Mouse (Mus musculus) heart, postnatal 0 days (tissue): ENCODE data around the gene Cops6. TPM values are rescaled to one million over a fixed set of nuclear protein-coding genes. Genes with fewer than 3 reads are reported as not detected.

Source experiments
- ATAC-seq: fragments of 200-750 bp; cut with Nextera tagmentation; 2 replicates; pipeline ENCODE4 v1.8.0; 2017; ENCODE audit warnings: low read depth, moderate number of reproducible peaks, moderate library complexity; ENCODE audit not compliant: insufficient read depth
- DNase-seq: peaks from one replicate; pipeline ENCODE4 v3.0.0-alpha.2; 2016; ENCODE audit warnings: low spot score
- H3K27ac ChIP-seq: fragments of 300-500 bp; sonication (generic); 2 replicates; pipeline ENCODE4 v1.5.1; 2014; ENCODE audit warnings: low read depth, mild to moderate bottlenecking
- H3K27me3 ChIP-seq: fragments of 300-500 bp; sonication (generic); 2 replicates; pipeline ENCODE4 v1.6.1; 2014; ENCODE audit warnings: low read length, mixed read lengths; ENCODE audit not compliant: control insufficient read depth, insufficient read depth
- H3K36me3 ChIP-seq: fragments of 300-500 bp; sonication (generic); replicated peaks from 2 replicates; pipeline ENCODE4 v1.6.1; 2014; ENCODE audit warnings: low read length, mixed read lengths; ENCODE audit not compliant: control insufficient read depth, insufficient read depth
- H3K4me1 ChIP-seq: fragments of 300-500 bp; sonication (generic); 2 replicates; pipeline ENCODE4 v1.6.1; 2014; ENCODE audit warnings: antibody characterized with exemption; ENCODE audit not compliant: control insufficient read depth, insufficient read depth
- H3K4me2 ChIP-seq: fragments of 300-500 bp; sonication (generic); 2 replicates; pipeline ENCODE4 v1.6.1; 2014; ENCODE audit warnings: low read depth, mild to moderate bottlenecking, low read length, moderate library complexity
- H3K4me3 ChIP-seq: fragments of 300-500 bp; sonication (generic); 2 replicates; pipeline ENCODE4 v1.5.1; 2014; ENCODE audit warnings: low read depth, low read length
- H3K9ac ChIP-seq: fragments of 300-500 bp; sonication (generic); replicated peaks from 2 replicates; pipeline ENCODE4 v1.6.1; 2014; ENCODE audit warnings: low read depth, low read length, mixed read lengths
- H3K9me3 ChIP-seq: fragments of 300-500 bp; sonication (generic); replicated peaks from 2 replicates; pipeline ENCODE4 v1.6.1; 2016; ENCODE audit warnings: low read length; ENCODE audit not compliant: control insufficient read depth
- CTCF ChIP-seq: IDR thresholded peaks from 2 replicates; pipeline ENCODE4 v1.5.1; 2016; ENCODE audit warnings: antibody characterized with exemption, control low read depth, low read depth
- EP300 ChIP-seq: IDR thresholded peaks from 2 replicates; pipeline ENCODE4 v1.6.1; 2016; ENCODE audit warnings: antibody characterized with exemption, low read depth
- WGBS: fragments of 180-500 bp; shearing (Covaris S2); extraction: QIAGEN DNeasy Blood & Tissue Kit; methylation state at CpG from one replicate; pipeline ENCODE4 v1.1.7; 2014; 5-methylcytosine and 5-hydroxymethylcytosine counted together
- polyA plus RNA-seq: library from polyadenylated mRNA; unstranded; fragments of >200 nt; fragmentation: Nextera tagmentation; extraction: Ambion mirVana; gene quantifications from 2 replicates; pipeline ENCODE4 v1.2.1, GENCODE M21; 2015
- total RNA-seq: library from RNA; depleted of rRNA; stranded (reverse); fragments of >200 nt; gene quantifications from 2 replicates; pipeline ENCODE4 v1.2.3, GENCODE M21; 2014; ENCODE audit warnings: low replicate concordance

The Cops6 gene
- total and polyA plus RNA-seq, 2 experiments from 2014 or later, result 39.9 to 281 TPM

DNA sequence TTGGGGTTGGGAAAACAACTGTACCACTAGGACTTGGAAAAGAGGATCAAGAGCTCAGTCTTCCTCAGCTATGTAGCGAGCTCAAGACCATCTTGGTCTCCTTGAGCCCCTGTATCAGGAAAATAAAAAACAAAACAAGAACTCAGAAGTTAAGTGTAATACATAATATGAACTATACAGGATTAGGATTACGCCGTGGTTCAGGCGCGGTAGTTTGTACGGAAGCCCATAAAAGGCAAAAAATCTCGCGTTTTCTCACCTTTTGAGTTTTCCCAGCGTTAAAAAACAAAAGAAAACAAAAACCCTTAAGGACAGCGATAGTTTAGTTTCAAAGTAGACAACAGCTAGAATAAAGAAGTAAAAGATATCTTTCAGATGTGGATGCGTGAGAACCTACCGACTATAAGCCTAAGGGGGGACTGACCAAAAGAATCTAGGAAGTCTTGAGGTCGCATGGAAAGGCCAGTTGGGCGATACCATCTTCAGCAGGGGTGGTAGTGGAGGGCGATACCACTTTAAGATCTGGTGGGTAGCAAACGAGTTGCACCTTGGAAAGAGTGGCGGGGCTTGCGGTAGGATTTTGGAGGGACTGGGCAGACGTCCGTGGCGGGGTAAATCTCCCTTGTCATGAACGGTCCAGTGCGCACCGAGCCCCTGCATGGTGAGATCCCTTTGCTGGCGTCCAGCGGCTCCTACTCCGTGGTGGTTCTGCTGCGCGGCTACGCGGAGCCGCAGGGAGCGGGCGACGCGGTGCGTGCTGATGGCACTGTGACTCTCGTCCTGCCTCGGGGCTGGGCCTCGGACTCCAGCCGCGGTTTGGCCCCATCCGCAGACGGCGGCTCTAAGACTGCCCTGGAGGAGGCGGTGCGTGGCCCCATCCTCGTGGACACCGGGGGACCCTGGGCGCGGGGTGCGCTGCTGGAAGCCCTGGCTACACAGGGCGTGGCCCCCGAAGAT is 33.2 kb downstream of the Cops6 start, which contains the start of gene Mblac1:
Gene Mblac1, plus strand, starts transcription at position 544 of the 957 bp plus-strand sequence.
- 7% methylated on average over 53 of the region's 54 CpGs for WGBS
- H3K27ac ChIP-seq, result peak within 1 kb of the TSS; percentile 85
- H3K4me1 ChIP-seq, result peaks cover 6% of the 10 kb centered on the region; the same call in 1 of the 2 replicates
- peak within 1 kb of the TSS; percentile 73 for H3K4me3 ChIP-seq
- TF ChIP-seq CTCF, result 0 out of 2 replicates have a peak, but pooled peaks have one; percentile 1
- TF ChIP-seq EP300, result no peak
- H3K9me3 ChIP-seq, result no peaks in the 10 kb centered on the region
- ATAC-seq (peak; percentile 86), DNase-seq (peak; percentile 80)
- H3K9ac ChIP-seq, result peak within 1 kb of the TSS; percentile 77
- H3K27me3 ChIP-seq, result no peaks in the 10 kb centered on the region
- H3K36me3 ChIP-seq, result peaks cover 2% of the 10 kb centered on the region; the same call in 1 of the 2 replicates
- H3K4me2 ChIP-seq, result peak within 1 kb of the TSS; percentile 85

DNA sequence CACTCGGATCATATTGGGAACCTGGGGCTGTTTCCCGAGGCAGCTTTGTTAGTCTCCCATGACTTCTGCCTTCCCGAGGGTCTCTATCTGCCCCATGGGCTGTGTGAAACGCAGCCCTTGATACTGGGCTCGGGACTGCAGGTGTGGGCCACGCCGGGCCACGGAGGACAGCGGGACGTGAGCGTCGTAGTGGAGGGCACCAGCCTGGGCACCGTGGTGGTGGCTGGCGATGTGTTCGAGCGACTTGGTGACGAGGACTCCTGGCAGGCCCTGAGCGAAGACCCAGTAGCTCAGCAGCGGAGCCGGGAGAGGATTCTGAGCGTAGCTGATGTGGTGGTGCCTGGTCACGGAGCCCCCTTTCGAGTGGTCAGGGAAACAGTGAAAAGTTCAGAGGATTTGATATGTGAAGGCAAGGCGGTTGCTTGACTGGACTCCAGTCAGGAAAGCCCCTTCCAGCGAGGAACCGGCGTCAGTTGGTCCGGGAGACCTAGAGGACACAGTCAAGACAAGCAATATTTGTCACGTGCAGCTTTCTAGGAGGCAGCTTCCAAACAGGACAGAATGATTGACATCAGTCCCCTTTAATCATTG is 34.0 kb downstream of the Cops6 start:
- Histone ChIP-seq H3K27ac (peak overlapping the region; percentile 85), H3K36me3 (peaks cover 2% of the 10 kb centered on the region; the same call in 1 of the 2 replicates), H3K9ac (peak overlapping the region; percentile 77), H3K4me2 (peak overlapping the region; percentile 85), H3K27me3 (no peaks in the 10 kb centered on the region), H3K4me3 (peak overlapping the region; percentile 73), H3K9me3 (no peaks in the 10 kb centered on the region), H3K4me1 (peaks cover 6% of the 10 kb centered on the region; the same call in 1 of the 2 replicates)
- ATAC-seq (peak; percentile 47; the same call in 1 of the 2 replicates), DNase-seq (peak; percentile 25)
- WGBS, result under 1% methylated on average over 29 of the region's 29 CpGs
- no peak for TF ChIP-seq CTCF
- no peak for TF ChIP-seq EP300

DNA sequence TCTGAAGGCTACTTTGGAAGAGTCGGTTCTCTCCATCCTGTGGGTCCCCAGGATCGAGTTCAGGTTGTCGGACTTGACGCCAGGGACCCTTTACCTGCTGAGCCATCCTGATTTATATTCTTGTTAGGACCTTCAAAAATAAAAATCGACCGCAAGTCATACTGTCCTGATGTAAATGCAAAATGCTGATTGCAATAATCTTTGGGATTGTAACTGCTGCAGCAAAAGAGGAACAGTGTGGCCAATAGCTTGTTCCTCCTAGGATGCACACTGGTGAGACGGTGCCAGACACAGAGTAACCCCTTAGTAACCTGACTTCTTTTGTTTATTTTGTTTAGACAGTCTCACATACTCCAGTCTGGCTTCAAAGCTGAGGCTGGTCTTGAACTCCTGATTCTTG is 34.6 kb downstream of the Cops6 start:
- peaks cover 6% of the 10 kb centered on the region; the same call in 1 of the 2 replicates for H3K4me1 ChIP-seq
- no peaks in the 10 kb centered on the region for H3K9me3 ChIP-seq
- DNase-seq (no peak), ATAC-seq (no peak)
- no peak for TF ChIP-seq EP300
- no peak for TF ChIP-seq CTCF
- H3K4me2 ChIP-seq, result peak overlapping the region; percentile 85; the same call in 1 of the 2 replicates
- peak overlapping the region; percentile 73; the same call in 1 of the 2 replicates for H3K4me3 ChIP-seq
- WGBS, result 74% methylated on average over 7 of the region's 7 CpGs
- no peak overlapping the region for H3K27ac ChIP-seq
- H3K9ac ChIP-seq, result no peak overlapping the region
- H3K36me3 ChIP-seq, result 0 out of 2 replicates have a peak, but pooled peaks cover 2% of the 10 kb centered on the region
- H3K27me3 ChIP-seq, result no peaks in the 10 kb centered on the region

DNA sequence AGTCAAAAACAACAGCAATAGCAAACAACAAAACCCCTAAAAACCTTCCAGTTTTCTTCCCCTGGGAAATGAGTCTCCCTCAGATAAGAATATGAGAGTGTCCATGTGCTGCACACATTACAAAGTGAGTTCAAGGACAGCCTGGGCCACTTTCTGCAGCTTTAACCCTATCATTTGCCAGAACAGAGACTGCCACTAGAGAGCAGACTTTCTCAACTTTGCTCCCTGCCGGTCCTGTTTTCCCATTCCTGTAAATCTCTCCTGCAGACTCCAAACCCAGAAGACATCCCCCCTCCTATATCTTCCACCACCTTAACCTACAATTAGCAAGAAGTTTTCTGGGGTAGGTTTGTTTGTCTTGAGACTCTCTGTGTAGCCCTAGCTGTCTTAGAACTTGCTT is 38.7 kb downstream of the Cops6 start:
- Histone ChIP-seq H3K4me1 (peaks cover 6% of the 10 kb centered on the region; the same call in 1 of the 2 replicates), H3K27ac (no peak overlapping the region), H3K9ac (no peak overlapping the region), H3K4me3 (no peak overlapping the region), H3K27me3 (no peaks in the 10 kb centered on the region), H3K36me3 (no peaks in the 10 kb centered on the region), H3K9me3 (peaks cover 4% of the 10 kb centered on the region; the same call in 1 of the 2 replicates), H3K4me2 (no peak overlapping the region)
- DNase-seq, result no peak
- WGBS, result 11% methylated on average over 1 of the region's 1 CpGs
- no peak for ATAC-seq
- peak; percentile 34 for TF ChIP-seq CTCF
- no peak for TF ChIP-seq EP300

DNA sequence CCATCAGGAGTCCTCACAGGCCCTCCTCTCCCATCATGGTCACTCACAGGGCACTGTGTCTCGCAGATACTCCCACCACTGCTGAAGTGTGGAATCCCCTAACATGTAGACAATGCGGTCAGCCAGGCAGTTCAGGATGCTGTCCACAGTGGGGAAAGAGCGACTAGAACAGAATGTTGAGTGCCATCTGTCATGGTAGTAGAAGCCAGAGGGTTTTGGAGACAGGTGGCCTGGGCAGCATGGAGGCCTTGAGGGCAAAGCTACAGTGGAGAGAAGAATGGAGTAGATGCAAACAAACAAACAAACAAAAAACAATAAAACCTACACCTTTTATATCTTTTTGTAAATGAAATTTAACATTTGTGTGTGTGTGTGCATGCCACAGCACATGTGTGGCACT is 41.2 kb downstream of the Cops6 start:
- DNase-seq, result no peak
- Histone ChIP-seq H3K36me3 (no peaks in the 10 kb centered on the region), H3K4me2 (no peak overlapping the region), H3K4me1 (no peaks in the 10 kb centered on the region), H3K9ac (no peak overlapping the region), H3K27ac (no peak overlapping the region), H3K27me3 (no peaks in the 10 kb centered on the region), H3K4me3 (no peak overlapping the region), H3K9me3 (peaks cover 5% of the 10 kb centered on the region; the same call in 1 of the 2 replicates)
- no peak for TF ChIP-seq CTCF
- ATAC-seq, result no peak
- WGBS, result 85% methylated on average over 3 of the region's 3 CpGs
